11 mouse cellular contexts compared by ENCODE assay signal in genomic region chr17:27559596-27559995, GRCm38 (mm10). TPM values are rescaled to one million over a fixed set of nuclear protein-coding genes. Genes with fewer than 3 reads are reported as not detected.
DNase-seq lines count a peak whose midpoint lies in the region; ATAC-seq and TF ChIP-seq lines count a peak whose summit lies in the region.
"Had no signal": no experiment of that assay in that cellular context is flagged by ENCODE, and none has a peak within 500 bp of the region (broad histone marks: within the 10 kb centered on the region; RNA-seq: fewer than 3 reads in every experiment).

No protein-coding gene starts in this region.

- no peak overlapping the region for H3K27ac ChIP-seq in kidney, embryonic 15.5 days
- peak overlapping the region; percentile 48; the same call in 1 of the 2 replicates for H3K27ac ChIP-seq in embryonic facial prominence, embryonic 10.5 days (replicated peaks)
- no peak overlapping the region for H3K27ac ChIP-seq in limb, embryonic 14.5 days (replicated peaks; ENCODE audit: low read depth, low read length)
- H3K27ac ChIP-seq: hindbrain, embryonic 15.5 days; neural tube, embryonic 13.5 days had no signal

- no peak for TF ChIP-seq POLR2A in limb, embryonic 14.5 days (IDR thresholded peaks at IDR 0.05; ENCODE audit: borderline replicate concordance, extremely low read depth, insufficient read depth, insufficient read length)

- 61% methylated on average over 8 of the region's 12 CpGs for WGBS in kidney, embryonic 15.5 days
- 68% methylated on average over 12 of the region's 12 CpGs for WGBS in embryonic facial prominence, embryonic 10.5 days
- 65% methylated on average over 10 of the region's 12 CpGs for WGBS in limb, embryonic 14.5 days

- no peaks in the 10 kb centered on the region for H3K9me3 ChIP-seq in kidney, embryonic 15.5 days (replicated peaks)
- H3K9me3 ChIP-seq in E14TG2a.4 (ENCODE audit: low read length) = no peaks in the 10 kb centered on the region
- H3K9me3 ChIP-seq in embryonic facial prominence, embryonic 10.5 days = no peaks in the 10 kb centered on the region
- H3K9me3 ChIP-seq in limb, embryonic 14.5 days (ENCODE audit: control insufficient read depth, low read length) = no peaks in the 10 kb centered on the region
- H3K9me3 ChIP-seq: hindbrain, embryonic 15.5 days; neural tube, embryonic 13.5 days had no signal

- H3K36me3 ChIP-seq in kidney, embryonic 15.5 days = peaks cover 26% of the 10 kb centered on the region
- peaks cover 49% of the 10 kb centered on the region for H3K36me3 ChIP-seq in E14TG2a.4 (ENCODE audit: insufficient read depth, low read length)
- H3K36me3 ChIP-seq in embryonic facial prominence, embryonic 10.5 days (replicated peaks) = peaks cover 45% of the 10 kb centered on the region
- peaks cover 13% of the 10 kb centered on the region for H3K36me3 ChIP-seq in limb, embryonic 14.5 days (ENCODE audit: control insufficient read depth, insufficient read depth, low read length)
- H3K36me3 ChIP-seq: hindbrain, embryonic 15.5 days had no signal

- ATAC-seq in kidney, embryonic 15.5 days (replicated peaks; ENCODE audit: low FRiP score) = no peak
- ATAC-seq in limb, embryonic 14.5 days (ENCODE audit: low FRiP score, low read depth) = no peak
- ATAC-seq in frontal cortex, adult (ENCODE audit: low TSS enrichment) = no peak

- H3K4me1 ChIP-seq in kidney, embryonic 15.5 days = peaks cover 60% of the 10 kb centered on the region
- peaks cover 59% of the 10 kb centered on the region for H3K4me1 ChIP-seq in E14TG2a.4 (replicated peaks; ENCODE audit: low read depth, low read length)
- peaks cover 75% of the 10 kb centered on the region for H3K4me1 ChIP-seq in embryonic facial prominence, embryonic 10.5 days
- peaks cover 22% of the 10 kb centered on the region for H3K4me1 ChIP-seq in limb, embryonic 14.5 days (ENCODE audit: control insufficient read depth, insufficient read depth, low read length)

- no peaks in the 10 kb centered on the region for H3K27me3 ChIP-seq in kidney, embryonic 15.5 days
- H3K27me3 ChIP-seq in E14TG2a.4 (ENCODE audit: insufficient read depth, low read length) = no peaks in the 10 kb centered on the region
- H3K27me3 ChIP-seq in embryonic facial prominence, embryonic 10.5 days (replicated peaks; ENCODE audit: low read depth, poor library complexity, severe bottlenecking) = no peaks in the 10 kb centered on the region
- no peaks in the 10 kb centered on the region for H3K27me3 ChIP-seq in limb, embryonic 14.5 days (ENCODE audit: control insufficient read depth, insufficient read depth, low read length)

- H3K9ac ChIP-seq in kidney, embryonic 15.5 days = no peak overlapping the region
- no peak overlapping the region for H3K9ac ChIP-seq in limb, embryonic 14.5 days (ENCODE audit: low read depth, low read length, severe bottlenecking)
- H3K9ac ChIP-seq: hindbrain, embryonic 15.5 days; neural tube, embryonic 13.5 days had no signal

- no peak overlapping the region for H3K4me3 ChIP-seq in kidney, embryonic 15.5 days (replicated peaks)
- H3K4me3 ChIP-seq in E14TG2a.4 (replicated peaks; ENCODE audit: low read length) = peak overlapping the region; percentile 95
- H3K4me3 ChIP-seq in embryonic facial prominence, embryonic 10.5 days = peak overlapping the region; percentile 97
- H3K4me3 ChIP-seq in limb, embryonic 14.5 days (replicated peaks; ENCODE audit: low read length) = no peak overlapping the region
- H3K4me3 ChIP-seq: hindbrain, embryonic 15.5 days had no signal

- H3K4me2 ChIP-seq in kidney, embryonic 15.5 days = peak overlapping the region; percentile 90
- H3K4me2 ChIP-seq in limb, embryonic 14.5 days (replicated peaks; ENCODE audit: low read depth, low read length, severe bottlenecking) = 0 out of 2 replicates have a peak overlapping the region, but pooled peaks have one; percentile 82

- DNase-seq in kidney, postnatal 25 days = no peak
- no peak for DNase-seq in embryonic facial prominence, embryonic 10.5 days (ENCODE audit: low spot score)
- DNase-seq in limb, embryonic 14.5 days (ENCODE audit: low spot score) = no peak
- DNase-seq in left cerebral cortex, postnatal 10 days (ENCODE audit: extremely low spot score in 1 of 2, low spot score in 2 of 2) = no peak
- DNase-seq: gastrocnemius, postnatal 36 days had no signal

- no peak for TF ChIP-seq CTCF in E14TG2a.4 (conservative IDR thresholded peaks at IDR 0.05; ENCODE audit: low read length)

- intact Hi-C loops in left cerebral cortex, postnatal 10 days (cut with DNase I) = no loop called here

RNA-seq across cellular contexts. Expression of gene Hmga1, which starts 3.3 kb away (rescaled TPM):
- 250 and 269 TPM in 2 replicates for polyA plus RNA-seq in kidney, embryonic 15.5 days (2015; fragmentation: Nextera tagmentation; extraction: Ambion mirVana)
- polyA plus RNA-seq in embryonic facial prominence, embryonic 10.5 days (2016; fragmentation: Nextera tagmentation; extraction: Ambion mirVana) = 819 and 896 TPM in 2 replicates
- 196 and 250 TPM in 2 replicates for polyA plus RNA-seq in limb, embryonic 14.5 days (2012; rRNA removed)
- 227 and 235 TPM in 2 replicates for polyA plus RNA-seq in limb, embryonic 14.5 days (2014; fragmentation: Nextera tagmentation; extraction: Ambion mirVana)
- total RNA-seq in left cerebral cortex, postnatal 10 days (2021) = 10 to 100 TPM; 40.6 TPM

RNA-seq across cellular contexts. Expression of gene AI413582, which starts 6.0 kb away (rescaled TPM):
- polyA plus RNA-seq in kidney, embryonic 15.5 days (2015; fragmentation: Nextera tagmentation; extraction: Ambion mirVana) = 14.1 and 17.3 TPM in 2 replicates
- polyA plus RNA-seq in embryonic facial prominence, embryonic 10.5 days (2016; fragmentation: Nextera tagmentation; extraction: Ambion mirVana) = 12.1 and 15.9 TPM in 2 replicates
- polyA plus RNA-seq in limb, embryonic 14.5 days (2012; rRNA removed) = 24.1 and 28.0 TPM in 2 replicates
- polyA plus RNA-seq in limb, embryonic 14.5 days (2014; fragmentation: Nextera tagmentation; extraction: Ambion mirVana) = 31.4 and 31.9 TPM in 2 replicates
- 10 to 100 TPM; 80.4 to 95.9 TPM for total RNA-seq in left cerebral cortex, postnatal 10 days (2021)

RNA-seq across cellular contexts. Expression of gene Grm4, which starts 38.4 kb away (rescaled TPM):
- 1.0 and 1.2 TPM in 2 replicates for polyA plus RNA-seq in kidney, embryonic 15.5 days (2015; fragmentation: Nextera tagmentation; extraction: Ambion mirVana)
- polyA plus RNA-seq in embryonic facial prominence, embryonic 10.5 days (2016; fragmentation: Nextera tagmentation; extraction: Ambion mirVana) = 0.96 and 1.3 TPM in 2 replicates
- 1.6 and 2.2 TPM in 2 replicates for polyA plus RNA-seq in limb, embryonic 14.5 days (2012; rRNA removed)
- polyA plus RNA-seq in limb, embryonic 14.5 days (2014; fragmentation: Nextera tagmentation; extraction: Ambion mirVana) = 0.75 and 1.0 TPM in 2 replicates
- 10 to 100 TPM; 23.7 to 24.2 TPM for total RNA-seq in left cerebral cortex, postnatal 10 days (2021)
- polyA plus RNA-seq: erythroblast, embryonic 14.5 days had no signal

Comparison
In these comparisons a context has a peak if more than half of its experiments do, and no peak if none do; other contexts are left out.
1. H3K4me3 ChIP-seq: peak in E14TG2a.4 (single experiment) and embryonic facial prominence, embryonic 10.5 days (single experiment); none in kidney, embryonic 15.5 days (single experiment) and limb, embryonic 14.5 days (single experiment).